Mouse (Mus musculus): Measurements from ENCODE around the gene Lrrc8b. TPM values are rescaled to one million over a fixed set of nuclear protein-coding genes. Genes with fewer than 3 reads are reported as not detected.

Gene Lrrc8b
- polyA plus RNA-seq, 1 experiment = 0.21 TPM

DNA sequence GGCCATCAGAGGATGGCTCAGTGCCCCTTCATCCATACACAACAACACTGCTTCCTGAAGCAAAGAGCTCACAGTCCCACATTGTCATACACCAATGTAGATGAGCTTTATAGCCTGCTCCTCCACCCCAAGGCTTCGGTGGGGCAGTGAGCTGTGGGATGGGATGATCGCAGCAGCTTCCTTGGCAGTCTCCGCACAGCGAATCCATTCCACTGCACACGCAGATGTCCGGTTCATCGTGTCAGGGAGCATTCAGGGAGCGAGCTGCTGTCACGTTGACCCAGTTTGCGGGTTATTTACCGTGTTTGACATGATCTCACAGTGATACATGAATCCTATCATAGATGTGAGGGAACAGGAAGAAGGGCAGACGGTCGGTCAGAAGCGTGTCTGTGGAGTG, 69.3 kb downstream of the Lrrc8b start:
- TF ChIP-seq GATA1 (IDR thresholded peaks at IDR 0.05; ENCODE audit: low read length) (no peak), TAL1 (IDR thresholded peaks at IDR 0.05; ENCODE audit: low read length) (no peak)
- H3K36me3 ChIP-seq (ENCODE audit: control insufficient read depth) = peaks cover 85% of the 10 kb centered on the region
- H3K9me3 ChIP-seq (ENCODE audit: control insufficient read depth, low read length) = no peaks in the 10 kb centered on the region; the same call in none of the 2 replicates
- H3K4me1 ChIP-seq (ENCODE audit: control insufficient read depth) = no peaks in the 10 kb centered on the region
- H3K27me3 ChIP-seq (ENCODE audit: control insufficient read depth) = no peaks in the 10 kb centered on the region
- no peak overlapping the region for H3K4me3 ChIP-seq (replicated peaks)

- H3K4me1 ChIP-seq (ENCODE audit: control insufficient read depth) = peaks cover 7% of the 10 kb centered on the region
- no peaks in the 10 kb centered on the region for H3K9me3 ChIP-seq (ENCODE audit: control insufficient read depth, low read length)
- TF ChIP-seq TAL1 (IDR thresholded peaks at IDR 0.05; ENCODE audit: low read length) = no peak
- TF ChIP-seq GATA1 (IDR thresholded peaks at IDR 0.05; ENCODE audit: low read length) = no peak
- no peak overlapping the region for H3K4me3 ChIP-seq (replicated peaks)
- peaks cover 43% of the 10 kb centered on the region for H3K36me3 ChIP-seq (ENCODE audit: control insufficient read depth)
- peaks cover 4% of the 10 kb centered on the region for H3K27me3 ChIP-seq (ENCODE audit: control insufficient read depth)
Observed at GRCm38 (mm10) chr5:105490211-105490610, 74.6 kb downstream of the Lrrc8b start.

GRCm38 (mm10) chr5:105491389-105491788, 75.8 kb downstream of the Lrrc8b start:
- Histone ChIP-seq H3K4me3 (replicated peaks) (no peak overlapping the region), H3K36me3 (ENCODE audit: control insufficient read depth) (peaks cover 32% of the 10 kb centered on the region), H3K9me3 (ENCODE audit: control insufficient read depth, low read length) (no peaks in the 10 kb centered on the region), H3K27me3 (ENCODE audit: control insufficient read depth) (peaks cover 12% of the 10 kb centered on the region), H3K4me1 (ENCODE audit: control insufficient read depth) (peaks cover 12% of the 10 kb centered on the region)
- TF ChIP-seq TAL1 (IDR thresholded peaks at IDR 0.05; ENCODE audit: low read length) (no peak), GATA1 (IDR thresholded peaks at IDR 0.05; ENCODE audit: low read length) (no peak)

DNA sequence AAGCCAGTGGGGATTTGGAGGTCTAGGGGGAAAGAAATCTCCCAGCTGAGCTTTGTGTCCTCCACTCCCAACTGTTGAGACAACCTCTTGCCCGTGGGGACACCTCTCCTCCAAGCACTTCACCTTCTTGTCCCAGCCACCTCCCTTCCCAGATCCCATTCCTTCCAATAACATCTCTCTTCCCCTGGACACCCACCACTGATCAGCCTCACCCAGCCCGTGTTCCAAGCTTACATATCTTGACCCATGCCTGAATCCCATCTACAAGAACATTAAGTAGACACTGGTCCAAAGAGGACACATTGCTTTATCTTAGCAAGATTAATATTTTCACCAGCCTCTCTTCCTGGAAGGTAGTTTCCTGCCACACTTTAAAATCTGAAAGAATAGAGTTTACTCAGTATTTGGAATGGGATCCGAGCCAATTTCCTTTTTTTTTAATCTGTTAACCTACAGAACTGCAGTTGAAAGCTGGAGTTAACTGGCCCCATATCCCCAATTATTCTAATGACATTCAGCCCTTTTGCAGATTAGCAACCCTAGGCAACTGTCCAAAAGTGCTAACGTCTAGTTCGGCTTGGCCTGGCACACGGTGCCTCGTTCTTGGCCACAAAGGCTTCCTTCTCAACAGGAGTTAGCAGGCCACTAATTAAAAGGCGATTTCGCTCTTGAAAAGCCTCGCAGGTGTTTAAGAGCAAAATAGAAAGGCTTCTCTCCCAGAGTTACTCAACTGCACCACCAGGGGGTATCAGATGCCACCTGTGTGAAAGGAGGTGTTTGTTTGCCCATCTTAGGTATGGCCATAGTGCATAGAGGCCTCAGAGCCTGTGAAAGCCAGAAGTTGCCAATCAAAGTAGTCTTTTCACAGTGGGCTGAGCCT, 77.0 kb downstream of the Lrrc8b start:
- peaks cover 12% of the 10 kb centered on the region for H3K4me1 ChIP-seq (ENCODE audit: control insufficient read depth)
- H3K27me3 ChIP-seq (ENCODE audit: control insufficient read depth) = peaks cover 20% of the 10 kb centered on the region
- peaks cover 22% of the 10 kb centered on the region for H3K36me3 ChIP-seq (ENCODE audit: control insufficient read depth)
- TF ChIP-seq GATA1 (IDR thresholded peaks at IDR 0.05; ENCODE audit: low read length) = no peak
- TF ChIP-seq TAL1 (IDR thresholded peaks at IDR 0.05; ENCODE audit: low read length) = no peak
- H3K9me3 ChIP-seq (ENCODE audit: control insufficient read depth, low read length) = no peaks in the 10 kb centered on the region
- H3K4me3 ChIP-seq (replicated peaks) = no peak overlapping the region

GRCm38 (mm10) chr5:105493377-105493776, 77.8 kb downstream of the Lrrc8b start:
- Histone ChIP-seq H3K27me3 (ENCODE audit: control insufficient read depth) (peaks cover 23% of the 10 kb centered on the region), H3K4me3 (replicated peaks) (no peak overlapping the region), H3K4me1 (ENCODE audit: control insufficient read depth) (peaks cover 12% of the 10 kb centered on the region), H3K9me3 (ENCODE audit: control insufficient read depth, low read length) (no peaks in the 10 kb centered on the region), H3K36me3 (ENCODE audit: control insufficient read depth) (peaks cover 16% of the 10 kb centered on the region)
- TF ChIP-seq GATA1 (IDR thresholded peaks at IDR 0.05; ENCODE audit: low read length) (no peak), TAL1 (IDR thresholded peaks at IDR 0.05; ENCODE audit: low read length) (no peak)

GRCm38 (mm10) chr5:105494246-105494917, 78.8 kb downstream of the Lrrc8b start:
- peaks cover 15% of the 10 kb centered on the region for H3K4me1 ChIP-seq (ENCODE audit: control insufficient read depth)
- no peak overlapping the region for H3K4me3 ChIP-seq (replicated peaks)
- H3K9me3 ChIP-seq (ENCODE audit: control insufficient read depth, low read length) = peaks cover 2% of the 10 kb centered on the region

DNA sequence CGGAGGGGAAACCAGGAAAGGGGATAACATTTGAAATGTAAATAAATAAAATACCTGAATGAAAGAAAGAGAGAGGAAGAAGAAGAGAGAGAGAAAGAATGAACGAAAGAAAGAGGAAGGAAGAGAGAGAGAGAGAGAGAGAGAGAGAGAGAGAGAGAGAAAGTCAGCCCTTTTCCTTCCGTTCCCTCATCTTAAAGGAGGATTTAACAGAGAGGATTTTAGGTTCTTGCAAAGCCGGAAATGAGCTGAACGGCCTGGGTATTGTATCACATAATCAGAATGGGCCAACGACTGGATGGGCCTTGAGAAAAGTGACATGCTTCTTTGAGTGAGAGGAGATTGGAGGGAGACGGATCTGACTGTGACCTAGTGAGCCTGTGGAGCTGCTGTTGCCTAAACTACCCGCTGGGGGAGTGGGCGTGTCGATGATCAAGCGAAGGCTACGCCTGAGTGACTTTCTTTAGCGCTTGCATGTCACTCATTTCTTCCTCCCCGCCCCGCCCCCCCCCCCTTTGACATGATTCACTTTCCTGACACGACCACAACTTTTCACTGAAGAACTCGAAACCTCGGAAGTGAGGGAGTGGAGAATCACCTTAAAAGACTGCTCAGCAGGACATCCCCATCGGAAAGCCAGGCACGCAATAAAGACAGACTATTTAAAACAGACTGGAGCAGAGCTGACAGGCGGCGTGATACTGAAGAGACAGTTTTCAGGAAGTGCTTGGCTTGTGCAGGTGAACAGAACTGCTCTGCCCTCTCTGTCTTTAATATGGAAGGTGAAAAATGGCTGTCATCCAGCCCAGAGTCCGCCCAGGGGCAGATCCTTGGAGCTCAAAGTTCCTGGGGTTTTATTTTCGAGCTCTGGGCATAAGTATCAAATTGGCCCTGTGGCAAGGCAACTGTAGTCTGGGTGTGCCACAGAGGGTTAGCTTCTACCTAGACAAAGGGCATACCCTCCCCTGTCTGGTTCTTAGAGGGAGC, 79.6 kb downstream of the Lrrc8b start:
- Histone ChIP-seq H3K27me3 (ENCODE audit: control insufficient read depth) (peaks cover 25% of the 10 kb centered on the region), H3K9me3 (ENCODE audit: control insufficient read depth, low read length) (peaks cover 4% of the 10 kb centered on the region), H3K4me3 (replicated peaks) (peak overlapping the region; percentile 13), H3K36me3 (ENCODE audit: control insufficient read depth) (peaks cover 7% of the 10 kb centered on the region), H3K4me1 (ENCODE audit: control insufficient read depth) (peaks cover 19% of the 10 kb centered on the region)
- TF ChIP-seq GATA1 (IDR thresholded peaks at IDR 0.05; ENCODE audit: low read length) (no peak), TAL1 (IDR thresholded peaks at IDR 0.05; ENCODE audit: low read length) (no peak)

More at GRCm38 (mm10) chr5:105494246-105494917, 78.8 kb downstream of the Lrrc8b start:
- peaks cover 12% of the 10 kb centered on the region for H3K36me3 ChIP-seq (ENCODE audit: control insufficient read depth)
- peaks cover 25% of the 10 kb centered on the region for H3K27me3 ChIP-seq (ENCODE audit: control insufficient read depth)
- TF ChIP-seq GATA1 (IDR thresholded peaks at IDR 0.05; ENCODE audit: low read length) = no peak
- no peak for TF ChIP-seq TAL1 (IDR thresholded peaks at IDR 0.05; ENCODE audit: low read length)

DNA sequence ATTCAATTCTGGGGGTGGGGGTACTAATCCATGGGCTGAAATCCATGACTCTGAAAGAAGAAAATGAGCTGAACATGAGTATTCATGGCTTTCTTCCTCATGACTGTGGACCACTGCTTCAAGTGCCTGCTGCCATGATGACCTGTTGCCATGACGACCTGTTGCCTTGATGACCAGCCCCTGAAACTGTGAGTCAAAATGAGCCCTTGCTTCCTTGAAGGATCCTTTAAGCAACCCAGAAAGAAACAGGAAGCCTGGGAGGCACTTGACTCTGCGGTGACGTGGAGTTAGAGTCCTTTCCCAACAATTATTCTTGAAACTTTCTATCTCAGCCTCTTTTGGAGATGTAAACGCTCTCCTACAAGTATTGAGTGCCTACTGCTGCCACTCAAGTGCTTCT, 80.6 kb downstream of the Lrrc8b start:
- Histone ChIP-seq H3K36me3 (ENCODE audit: control insufficient read depth) (no peaks in the 10 kb centered on the region), H3K4me1 (ENCODE audit: control insufficient read depth) (peaks cover 19% of the 10 kb centered on the region), H3K4me3 (replicated peaks) (no peak overlapping the region), H3K27me3 (ENCODE audit: control insufficient read depth) (peaks cover 26% of the 10 kb centered on the region), H3K9me3 (ENCODE audit: control insufficient read depth, low read length) (peaks cover 4% of the 10 kb centered on the region)
- TF ChIP-seq GATA1 (IDR thresholded peaks at IDR 0.05; ENCODE audit: low read length) (no peak), TAL1 (IDR thresholded peaks at IDR 0.05; ENCODE audit: low read length) (no peak)
